Mouse (Mus musculus): ENCODE measurements at regions not wholly inside any gene's neighbourhood (a gene's known extent, or its start where the extent isn't known, plus 50 kb on each side); places are given as distances from the start of the nearest gene placed in this dataset.

DNA sequence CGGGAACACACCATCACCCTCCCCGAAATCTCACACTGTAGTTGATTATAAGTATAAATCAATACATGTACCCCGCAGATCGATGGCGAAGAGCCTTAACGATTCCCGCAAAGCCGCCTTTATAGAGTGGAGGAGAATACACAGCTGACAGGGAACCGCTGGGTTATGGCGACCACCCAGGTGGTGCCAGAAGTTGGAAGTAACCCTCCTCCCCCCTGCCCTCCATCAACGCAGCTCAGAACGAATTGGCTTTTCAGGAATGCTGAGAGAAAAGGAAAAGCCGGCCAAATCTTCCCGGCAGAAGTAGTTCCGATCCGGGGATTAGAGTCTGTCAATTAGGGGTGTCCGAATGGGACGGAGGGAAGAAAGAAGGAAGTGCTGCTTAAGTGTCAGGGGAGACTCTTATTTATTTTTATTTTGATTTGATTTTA lies 75.6 kb upstream of the Hmga2 start:
- TF ChIP-seq GATA1 (IDR thresholded peaks at IDR 0.05; ENCODE audit: low read length): no peak
- TF ChIP-seq TAL1 (IDR thresholded peaks at IDR 0.05; ENCODE audit: low read length): no peak
